Mouse (Mus musculus): Measurements from ENCODE around the gene Sap30l.

GRCm38 (mm10) chr11:57797828-57798227 is 3.6 kb upstream of the Sap30l start:
- TF ChIP-seq HCFC1 (IDR thresholded peaks at IDR 0.05; ENCODE audit: borderline replicate concordance, insufficient read depth, low read length) (no peak), CHD2 (IDR thresholded peaks at IDR 0.05; ENCODE audit: low read depth, low read length) (no peak), ZNF384 (IDR thresholded peaks at IDR 0.05; ENCODE audit: low read depth, low read length) (no peak)
